Mouse (Mus musculus) frontal cortex, postnatal 36 days (tissue): ENCODE data around the gene Fam173b.
A peak's percentile ranks its signal among the peaks of the same experiment; 100 is the strongest.

ENCODE experiments used
- DNase-seq, 2 experiments: peaks; one replicate each; pipeline ENCODE4 v3.0.0; 2022; ENCODE audit warnings: low spot score in 2 of 2

The Fam173b gene

GRCm38 (mm10) chr15:31634582-31634981 lies 32.9 kb downstream of the Fam173b start:
- DNase-seq, result peak; percentile 41 to 59

GRCm38 (mm10) chr15:31636091-31636595 lies 34.5 kb downstream of the Fam173b start:
- DNase-seq, result no peak

- DNase-seq, result no peak
Measured at GRCm38 (mm10) chr15:31647225-31647624, 45.6 kb downstream of the Fam173b start.

GRCm38 (mm10) chr15:31647851-31648569 lies 46.4 kb downstream of the Fam173b start:
- DNase-seq, result no peak

- DNase-seq, result no peak
Measured at GRCm38 (mm10) chr15:31649691-31650090, 48.0 kb downstream of the Fam173b start.

- no peak for DNase-seq
Measured at GRCm38 (mm10) chr15:31650821-31651220, 49.2 kb downstream of the Fam173b start.

- DNase-seq, result no peak
Measured at GRCm38 (mm10) chr15:31660133-31660795, 58.6 kb downstream of the Fam173b start.

GRCm38 (mm10) chr15:31660844-31661243 lies 59.2 kb downstream of the Fam173b start:
- no peak for DNase-seq

- DNase-seq, result no peak
Measured at GRCm38 (mm10) chr15:31661802-31662201, 60.1 kb downstream of the Fam173b start.

- DNase-seq, result peak; percentile 5 to 18
Measured at GRCm38 (mm10) chr15:31663074-31663473, 61.4 kb downstream of the Fam173b start.
